Mouse (Mus musculus) kidney, embryonic 16.5 days (tissue): ENCODE results near the gene Cgas. TPM values are rescaled to one million over a fixed set of nuclear protein-coding genes. Genes with fewer than 3 reads are reported as not detected.

ENCODE experiments used
- ATAC-seq: fragments of 200-750 bp; cut with Nextera tagmentation; 2 replicates; pipeline ENCODE4 v1.8.0; 2017; ENCODE audit warnings: moderate TSS enrichment; ENCODE audit not compliant: low FRiP score, low TSS enrichment
- H3K27ac ChIP-seq: fragments of 300-500 bp; sonication (generic); 2 replicates; pipeline ENCODE4 v1.5.1; 2014; ENCODE audit warnings: low read length
- H3K27me3 ChIP-seq: fragments of 300-500 bp; sonication (generic); 2 replicates; pipeline ENCODE4 v1.6.1; 2014; ENCODE audit warnings: low read length, control low read depth, mixed read lengths; ENCODE audit not compliant: insufficient read depth
- H3K36me3 ChIP-seq: fragments of 300-500 bp; sonication (generic); 2 replicates; pipeline ENCODE4 v1.6.1; 2014; ENCODE audit warnings: low read length, control low read depth, mixed read lengths; ENCODE audit not compliant: insufficient read depth
- H3K4me1 ChIP-seq: fragments of 300-500 bp; sonication (generic); 2 replicates; pipeline ENCODE4 v1.6.1; 2014; ENCODE audit warnings: low read length, control low read depth, mixed read lengths; ENCODE audit not compliant: insufficient read depth
- H3K4me2 ChIP-seq: fragments of 300-500 bp; sonication (generic); replicated peaks from 2 replicates; pipeline ENCODE4 v1.6.1; 2014; ENCODE audit warnings: low read depth, low read length
- H3K4me3 ChIP-seq: fragments of 300-500 bp; sonication (generic); 2 replicates; pipeline ENCODE4 v1.5.1; 2014; ENCODE audit warnings: mild to moderate bottlenecking, low read length
- H3K9ac ChIP-seq: fragments of 300-500 bp; sonication (generic); replicated peaks from 2 replicates; pipeline ENCODE4 v1.6.1; 2014; ENCODE audit warnings: low read length
- H3K9me3 ChIP-seq: fragments of 300-500 bp; sonication (generic); 2 replicates; pipeline ENCODE4 v1.6.1; 2016; ENCODE audit warnings: low read length, control low read depth
- WGBS: fragments of 180-500 bp; shearing (Covaris S2); extraction: QIAGEN DNeasy Blood & Tissue Kit; methylation state at CpG from one replicate; pipeline ENCODE4 v1.1.7; 2014; 5-methylcytosine and 5-hydroxymethylcytosine counted together
- polyA plus RNA-seq: library from polyadenylated mRNA; unstranded; fragments of >200 nt; fragmentation: Nextera tagmentation; extraction: Ambion mirVana; gene quantifications from 2 replicates; pipeline ENCODE4 v1.2.1, GENCODE M21; 2015

Cgas gene
- polyA plus RNA-seq, 1 experiment from 2014 or later, result 2.1 TPM

- WGBS, result 93% methylated on average over 5 of the region's 5 CpGs
- ATAC-seq, result no peak
- peaks cover 11% of the 10 kb centered on the region; the same call in 1 of the 2 replicates for H3K4me1 ChIP-seq
- no peak overlapping the region for H3K9ac ChIP-seq
- no peak overlapping the region for H3K27ac ChIP-seq
- H3K27me3 ChIP-seq, result no peaks in the 10 kb centered on the region
- no peaks in the 10 kb centered on the region for H3K36me3 ChIP-seq
- H3K4me3 ChIP-seq, result no peak overlapping the region
- no peaks in the 10 kb centered on the region for H3K9me3 ChIP-seq
- H3K4me2 ChIP-seq, result no peak overlapping the region
Measured at GRCm38 (mm10) chr9:78432471-78432870, 10.6 kb downstream of the Cgas start.

DNA sequence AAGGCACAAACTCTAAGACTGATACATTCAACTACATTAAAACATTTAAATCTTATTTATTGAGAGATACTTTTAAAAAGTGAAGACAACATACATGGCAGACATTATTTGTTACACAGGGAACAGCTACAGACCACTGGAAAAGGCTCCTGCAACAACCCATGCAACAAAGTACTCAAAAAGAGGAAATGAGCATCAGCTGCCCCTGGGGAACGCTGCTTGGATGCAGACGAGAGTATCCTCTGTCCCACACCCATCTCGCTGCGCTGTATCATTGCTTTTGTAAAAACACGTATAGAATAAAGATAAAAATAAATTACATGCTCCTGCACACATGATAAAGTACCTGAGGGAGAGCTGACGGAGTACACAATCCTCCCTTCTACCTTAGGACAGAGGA lies 12.6 kb downstream of the Cgas start:
- ATAC-seq, result no peak
- H3K9me3 ChIP-seq, result no peaks in the 10 kb centered on the region
- H3K4me1 ChIP-seq, result peaks cover 11% of the 10 kb centered on the region; the same call in 1 of the 2 replicates
- no peaks in the 10 kb centered on the region; the same call in 1 of the 2 replicates for H3K27me3 ChIP-seq
- no peak overlapping the region for H3K27ac ChIP-seq
- no peaks in the 10 kb centered on the region for H3K36me3 ChIP-seq
- no peak overlapping the region for H3K4me2 ChIP-seq
- WGBS, result 69% methylated on average over 6 of the region's 6 CpGs
- no peak overlapping the region for H3K9ac ChIP-seq
- H3K4me3 ChIP-seq, result no peak overlapping the region

DNA sequence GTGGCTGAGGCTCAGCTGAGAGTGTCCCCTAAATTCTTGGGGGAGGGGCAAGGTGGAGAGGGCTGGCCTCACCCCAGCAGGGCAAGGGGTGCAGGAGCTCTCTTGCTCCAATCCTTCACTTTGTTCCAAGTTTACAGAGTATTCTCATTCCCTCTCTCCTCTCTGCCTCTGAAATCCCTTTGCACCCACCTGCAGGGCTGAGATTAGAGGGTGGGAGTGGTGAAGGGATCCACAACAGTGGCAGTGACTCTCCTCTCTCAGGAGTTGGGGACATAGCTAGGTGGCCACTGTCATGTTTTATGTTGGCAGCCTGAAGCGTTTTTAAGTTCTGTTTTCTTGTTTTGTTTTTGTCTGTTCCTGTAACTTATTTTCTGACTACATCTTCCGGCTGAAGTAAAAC lies 13.5 kb downstream of the Cgas start:
- Histone ChIP-seq H3K9ac (no peak overlapping the region), H3K4me3 (no peak overlapping the region), H3K27me3 (no peaks in the 10 kb centered on the region; the same call in 1 of the 2 replicates), H3K4me1 (peaks cover 11% of the 10 kb centered on the region; the same call in 1 of the 2 replicates), H3K4me2 (no peak overlapping the region), H3K9me3 (no peaks in the 10 kb centered on the region), H3K36me3 (no peaks in the 10 kb centered on the region), H3K27ac (no peak overlapping the region)
- WGBS, result 61% methylated on average over 2 of the region's 2 CpGs
- ATAC-seq, result no peak

GRCm38 (mm10) chr9:78428870-78429432 lies 14.1 kb downstream of the Cgas start:
- no peaks in the 10 kb centered on the region for H3K36me3 ChIP-seq
- no peak overlapping the region for H3K4me3 ChIP-seq
- no peaks in the 10 kb centered on the region; the same call in 1 of the 2 replicates for H3K27me3 ChIP-seq
- no peak for ATAC-seq
- H3K4me2 ChIP-seq, result no peak overlapping the region
- 96% methylated on average over 4 of the region's 4 CpGs for WGBS
- H3K9ac ChIP-seq, result no peak overlapping the region
- no peak overlapping the region for H3K27ac ChIP-seq
- no peaks in the 10 kb centered on the region for H3K9me3 ChIP-seq
- H3K4me1 ChIP-seq, result peaks cover 11% of the 10 kb centered on the region; the same call in 1 of the 2 replicates

DNA sequence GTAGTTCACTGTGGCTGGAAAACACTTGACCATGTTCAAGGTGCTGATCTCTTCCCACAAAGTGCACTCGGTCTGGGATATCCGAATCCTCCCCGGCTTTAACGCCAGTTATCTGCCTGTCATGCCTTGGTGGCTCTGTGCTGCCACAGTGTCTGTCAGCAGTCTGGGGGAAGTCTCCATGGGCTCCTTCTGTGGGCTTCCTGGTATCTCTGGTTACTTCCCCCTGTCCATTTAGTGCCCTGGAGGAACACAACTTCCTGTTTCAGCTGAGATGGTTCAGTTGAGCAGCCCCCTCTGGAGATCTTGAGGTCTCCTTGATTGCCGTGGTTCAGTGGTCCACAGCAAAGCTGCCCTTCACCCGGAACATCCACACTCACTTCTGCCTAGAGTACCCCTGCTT lies 14.9 kb downstream of the Cgas start:
- no peak overlapping the region for H3K27ac ChIP-seq
- H3K4me2 ChIP-seq, result no peak overlapping the region
- whole genome bisulfite sequencing, result 49% methylated on average over 6 of the region's 6 CpGs
- no peaks in the 10 kb centered on the region for H3K9me3 ChIP-seq
- 0 out of 2 replicates have a peak, but pooled peaks have one; percentile 19 for ATAC-seq
- H3K4me3 ChIP-seq, result no peak overlapping the region
- H3K9ac ChIP-seq, result no peak overlapping the region
- H3K4me1 ChIP-seq, result peaks cover 11% of the 10 kb centered on the region; the same call in 1 of the 2 replicates
- no peaks in the 10 kb centered on the region; the same call in 1 of the 2 replicates for H3K27me3 ChIP-seq
- H3K36me3 ChIP-seq, result no peaks in the 10 kb centered on the region

GRCm38 (mm10) chr9:78427362-78427781 lies 15.7 kb downstream of the Cgas start:
- Histone ChIP-seq H3K27ac (no peak overlapping the region), H3K4me2 (peak overlapping the region; percentile 69), H3K4me1 (peaks cover 11% of the 10 kb centered on the region; the same call in 1 of the 2 replicates), H3K9ac (peak overlapping the region; percentile 55), H3K4me3 (peak overlapping the region; percentile 42), H3K36me3 (no peaks in the 10 kb centered on the region), H3K9me3 (no peaks in the 10 kb centered on the region), H3K27me3 (no peaks in the 10 kb centered on the region; the same call in 1 of the 2 replicates)
- WGBS, result 22% methylated on average over 27 of the region's 27 CpGs
- ATAC-seq, result no peak

DNA sequence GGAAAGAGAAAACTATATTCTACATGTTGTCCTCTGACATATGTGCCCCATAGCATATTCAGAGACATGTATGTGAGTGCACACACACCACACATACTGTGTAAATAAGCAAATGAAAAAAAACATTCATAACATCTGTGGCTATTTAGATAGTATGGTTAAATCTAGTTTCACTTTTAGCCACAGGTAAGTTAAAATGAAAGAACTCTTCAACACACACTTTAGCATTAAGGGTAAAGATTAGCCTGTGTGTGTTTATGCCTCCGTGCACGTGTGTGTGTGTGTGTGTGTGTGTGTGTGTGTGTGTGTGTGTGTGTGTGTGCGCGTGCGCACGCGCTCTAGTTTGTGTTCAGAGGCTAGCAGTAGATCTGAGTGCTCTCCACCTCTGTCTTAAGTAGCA lies 41.4 kb downstream of the Cgas start:
- WGBS, result 83% methylated on average over 7 of the region's 7 CpGs

DNA sequence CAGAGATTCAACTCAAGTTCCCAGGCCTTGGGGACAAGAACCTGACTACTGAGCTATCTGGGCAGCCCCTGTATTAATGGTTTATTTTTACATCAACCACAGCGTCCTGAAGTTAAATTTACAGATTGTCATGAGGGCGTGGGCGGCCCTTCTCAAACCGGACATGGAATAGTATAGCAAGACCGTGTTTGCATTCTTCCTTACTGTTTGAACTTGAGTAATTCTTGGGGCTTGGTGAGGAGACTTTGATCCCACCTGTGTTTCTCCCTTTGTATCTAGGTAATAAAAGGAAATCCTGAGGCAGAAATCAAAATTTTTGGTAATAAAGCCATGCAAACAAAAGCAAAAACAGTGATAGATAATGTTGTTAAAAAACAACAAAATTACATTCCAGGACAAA lies 42.5 kb downstream of the Cgas start:
- H3K4me2 ChIP-seq, result no peak overlapping the region
- H3K36me3 ChIP-seq, result no peaks in the 10 kb centered on the region
- H3K27me3 ChIP-seq, result peaks cover 20% of the 10 kb centered on the region
- no peaks in the 10 kb centered on the region for H3K9me3 ChIP-seq
- H3K4me1 ChIP-seq, result 0 out of 2 replicates have a peak, but pooled peaks cover 6% of the 10 kb centered on the region
- no peak overlapping the region for H3K9ac ChIP-seq
- 64% methylated on average over 5 of the region's 5 CpGs for WGBS
- no peak overlapping the region for H3K4me3 ChIP-seq
- no peak for ATAC-seq
- H3K27ac ChIP-seq, result no peak overlapping the region

More for the DNA sequence above, 41.4 kb downstream of the Cgas start:
- no peak overlapping the region for H3K9ac ChIP-seq
- H3K27ac ChIP-seq, result no peak overlapping the region
- no peaks in the 10 kb centered on the region for H3K36me3 ChIP-seq
- no peak for ATAC-seq
- peaks cover 10% of the 10 kb centered on the region for H3K27me3 ChIP-seq
- no peak overlapping the region for H3K4me3 ChIP-seq
- no peaks in the 10 kb centered on the region for H3K9me3 ChIP-seq
- no peak overlapping the region for H3K4me2 ChIP-seq
- H3K4me1 ChIP-seq, result no peaks in the 10 kb centered on the region

- H3K36me3 ChIP-seq, result no peaks in the 10 kb centered on the region
- no peak overlapping the region for H3K27ac ChIP-seq
- no peak for ATAC-seq
- WGBS, result 60% methylated on average over 9 of the region's 9 CpGs
- H3K27me3 ChIP-seq, result peaks cover 52% of the 10 kb centered on the region
- 0 out of 2 replicates have a peak, but pooled peaks cover 8% of the 10 kb centered on the region for H3K4me1 ChIP-seq
- H3K4me2 ChIP-seq, result no peak overlapping the region; the same call in 1 of the 2 replicates
- peak overlapping the region; percentile 47 for H3K4me3 ChIP-seq
- H3K9me3 ChIP-seq, result no peaks in the 10 kb centered on the region
- no peak overlapping the region for H3K9ac ChIP-seq
Measured at GRCm38 (mm10) chr9:78396517-78396916, 46.5 kb downstream of the Cgas start.

GRCm38 (mm10) chr9:78395630-78396351 lies 47.2 kb downstream of the Cgas start, which contains the start of gene Ddx43:
Gene Ddx43, plus strand, starts transcription at chr9:78395777.
- WGBS, result 2% methylated on average over 75 of the region's 93 CpGs
- H3K27ac ChIP-seq, result no peak within 1 kb of the TSS
- 0 out of 2 replicates have a peak, but pooled peaks cover 8% of the 10 kb centered on the region for H3K4me1 ChIP-seq
- peak within 1 kb of the TSS; percentile 47 for H3K4me3 ChIP-seq
- peaks cover 52% of the 10 kb centered on the region for H3K27me3 ChIP-seq
- H3K4me2 ChIP-seq, result peak within 1 kb of the TSS; percentile 72
- H3K9ac ChIP-seq, result peak within 1 kb of the TSS; percentile 57
- H3K36me3 ChIP-seq, result no peaks in the 10 kb centered on the region
- H3K9me3 ChIP-seq, result no peaks in the 10 kb centered on the region
- peak; percentile 92 for ATAC-seq
